Mouse (Mus musculus) brain, embryonic 14.5 days (tissue): ENCODE data around the gene Mdp1.

Source experiments
- CTCF ChIP-seq: fragments of 200-500 bp; IDR thresholded peaks from 2 replicates; pipeline ENCODE4 v1.5.1; 2012; ENCODE audit warnings: inconsistent platforms, mild to moderate bottlenecking, moderate library complexity, borderline replicate concordance; ENCODE audit not compliant: insufficient read depth, insufficient read length; ENCODE audit errors: extremely low read depth
- POLR2A ChIP-seq: fragments of 200-500 bp; IDR thresholded peaks from 2 replicates; pipeline ENCODE4 v1.6.1; 2012; ENCODE audit warnings: mild to moderate bottlenecking, inconsistent platforms, borderline replicate concordance; ENCODE audit not compliant: poor library complexity, insufficient read depth, insufficient read length, severe bottlenecking; ENCODE audit errors: extremely low read depth

GRCm38 (mm10) chr14:55628077-55628827, 32.1 kb downstream of the Mdp1 start:
- TF ChIP-seq CTCF (no peak), POLR2A (no peak)
